Mouse (Mus musculus) erythroblast, embryonic 14.5 days (primary cell): ENCODE results near the gene Whamm.

Source experiments
- GATA1 ChIP-seq: IDR thresholded peaks from 2 replicates; pipeline ENCODE4 v1.6.1; 2012; ENCODE audit warnings: low read length, inconsistent platforms, mixed read lengths
- TAL1 ChIP-seq: IDR thresholded peaks from 3 replicates; pipeline ENCODE4 v1.6.1; 2012; ENCODE audit warnings: low read length, inconsistent platforms, mixed read lengths

DNA sequence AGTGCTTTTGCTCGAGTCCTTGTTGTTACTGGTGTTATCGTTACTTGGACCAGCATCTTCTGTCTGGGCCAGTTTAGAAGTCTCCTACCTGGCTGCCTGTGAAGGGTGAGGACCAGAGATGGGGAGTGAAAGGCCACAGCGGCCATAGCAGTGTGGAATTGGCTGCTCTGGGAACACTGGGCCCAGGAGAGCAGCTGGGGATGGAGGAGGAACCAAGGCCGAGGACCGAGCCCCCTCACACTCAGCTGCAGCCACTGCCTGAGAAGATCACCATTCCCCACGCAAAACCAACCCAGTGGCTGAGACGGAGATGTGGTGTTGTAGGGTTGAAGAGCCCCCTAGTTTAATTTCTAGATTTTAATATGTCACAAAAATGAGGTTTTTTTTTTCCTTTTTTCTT, 6.3 kb upstream of the Whamm start:
- TF ChIP-seq TAL1: no peak
- no peak for TF ChIP-seq GATA1
